Mouse (Mus musculus) lung, embryonic 14.5 days (tissue): Measurements from ENCODE around the gene Nudt1. TPM values are rescaled to one million over a fixed set of nuclear protein-coding genes. Genes with fewer than 3 reads are reported as not detected.

Experiments used
- ATAC-seq: fragments of 200-750 bp; cut with Nextera tagmentation; 2 replicates; pipeline ENCODE4 v1.8.0; 2017; ENCODE audit warnings: mild to moderate bottlenecking, moderate TSS enrichment, moderate library complexity; ENCODE audit not compliant: insufficient read depth
- DNase-seq: peaks from one replicate; pipeline ENCODE4 v3.0.0-alpha.2; 2015
- H3K27ac ChIP-seq: fragments of 300-500 bp; sonication (generic); 2 replicates; pipeline ENCODE4 v1.5.1; 2014; ENCODE audit warnings: low read depth, mild to moderate bottlenecking, moderate library complexity
- H3K27me3 ChIP-seq: fragments of 300-500 bp; sonication (generic); 2 replicates; pipeline ENCODE4 v1.6.1; 2014; ENCODE audit warnings: low read length, control low read depth; ENCODE audit not compliant: insufficient read depth
- H3K36me3 ChIP-seq: fragments of 300-500 bp; sonication (generic); 2 replicates; pipeline ENCODE4 v1.6.1; 2014; ENCODE audit warnings: control low read depth; ENCODE audit not compliant: insufficient read depth
- H3K4me1 ChIP-seq: fragments of 300-500 bp; sonication (generic); 2 replicates; pipeline ENCODE4 v1.6.1; 2014; ENCODE audit warnings: antibody characterized with exemption, control low read depth; ENCODE audit not compliant: insufficient read depth
- H3K4me2 ChIP-seq: fragments of 300-500 bp; sonication (generic); 2 replicates; pipeline ENCODE4 v1.6.1; 2014; ENCODE audit warnings: mild to moderate bottlenecking
- H3K4me3 ChIP-seq: fragments of 300-500 bp; sonication (generic); 2 replicates; pipeline ENCODE4 v1.5.1; 2014; ENCODE audit warnings: low read depth, low read length
- H3K9ac ChIP-seq: fragments of 300-500 bp; sonication (generic); 2 replicates; pipeline ENCODE4 v1.6.1; 2014
- H3K9me3 ChIP-seq: fragments of 300-500 bp; sonication (generic); 2 replicates; pipeline ENCODE4 v1.6.1; 2016; ENCODE audit warnings: low read depth, low read length, control low read depth
- CTCF ChIP-seq: IDR thresholded peaks from 2 replicates; pipeline ENCODE4 v1.5.1; 2016; ENCODE audit warnings: antibody characterized with exemption, low read depth
- WGBS: fragments of 180-500 bp; shearing (Covaris S2); extraction: QIAGEN DNeasy Blood & Tissue Kit; methylation state at CpG from one replicate; pipeline ENCODE4 v1.1.7; 2014; 5-methylcytosine and 5-hydroxymethylcytosine counted together
- polyA plus RNA-seq: library from polyadenylated mRNA; unstranded; fragments of >200 nt; fragmentation: Nextera tagmentation; extraction: Ambion mirVana; gene quantifications from 2 replicates; pipeline ENCODE4 v1.2.1, GENCODE M21; 2014

The Nudt1 gene
- polyA plus RNA-seq, 1 experiment from 2014 or later: 47.5 TPM

DNA sequence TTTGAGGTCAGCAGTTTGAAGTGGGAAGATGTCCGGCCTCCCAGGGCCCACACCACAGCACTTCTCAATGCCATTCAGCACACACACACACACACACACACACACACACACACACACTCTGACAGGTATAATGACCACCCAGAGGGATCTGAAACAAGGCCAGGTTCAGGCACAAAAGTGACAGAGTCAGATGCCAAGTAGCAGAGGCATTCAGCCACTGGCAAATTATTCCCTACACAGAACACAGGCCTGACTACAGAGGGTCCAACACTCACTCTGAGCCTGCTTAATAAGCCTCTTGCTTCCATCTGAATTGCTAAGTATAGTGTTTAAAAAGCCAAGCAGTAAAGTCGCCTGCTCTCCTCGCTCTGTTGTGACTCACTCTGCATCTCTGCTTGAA lies 33.2 kb upstream of the Nudt1 start:
- no peak for DNase-seq
- H3K36me3 ChIP-seq: peaks cover 62% of the 10 kb centered on the region
- TF ChIP-seq CTCF: no peak

GRCm38 (mm10) chr5:140289161-140289560 lies 32.3 kb upstream of the Nudt1 start:
- Histone ChIP-seq H3K36me3 (peaks cover 67% of the 10 kb centered on the region), H3K4me1 (no peaks in the 10 kb centered on the region), H3K9ac (no peak overlapping the region), H3K4me3 (no peak overlapping the region), H3K27me3 (no peaks in the 10 kb centered on the region), H3K4me2 (no peak overlapping the region), H3K27ac (no peak overlapping the region), H3K9me3 (no peaks in the 10 kb centered on the region)
- no peak for TF ChIP-seq CTCF
- WGBS: 84% methylated on average over 2 of the region's 2 CpGs
- ATAC-seq (no peak), DNase-seq (no peak)

More for the DNA sequence above, 33.2 kb upstream of the Nudt1 start:
- Histone ChIP-seq H3K9ac (no peak overlapping the region), H3K4me2 (no peak overlapping the region), H3K4me3 (no peak overlapping the region), H3K9me3 (no peaks in the 10 kb centered on the region), H3K27ac (no peak overlapping the region), H3K4me1 (no peaks in the 10 kb centered on the region), H3K27me3 (no peaks in the 10 kb centered on the region)
- ATAC-seq: no peak
- 90% methylated on average over 3 of the region's 3 CpGs for WGBS

- no peak overlapping the region for H3K4me3 ChIP-seq
- no peaks in the 10 kb centered on the region for H3K9me3 ChIP-seq
- no peak overlapping the region for H3K4me2 ChIP-seq
- DNase-seq (peak; percentile 68), ATAC-seq (no peak)
- peaks cover 79% of the 10 kb centered on the region for H3K36me3 ChIP-seq
- no peaks in the 10 kb centered on the region for H3K27me3 ChIP-seq
- TF ChIP-seq CTCF: peak; percentile 76
- H3K27ac ChIP-seq: no peak overlapping the region
- H3K9ac ChIP-seq: no peak overlapping the region
- WGBS: 77% methylated on average over 1 of the region's 1 CpGs
- no peaks in the 10 kb centered on the region for H3K4me1 ChIP-seq
Measured at GRCm38 (mm10) chr5:140292152-140292551, 29.3 kb upstream of the Nudt1 start.

GRCm38 (mm10) chr5:140298291-140298690 lies 23.2 kb upstream of the Nudt1 start:
- 94% methylated on average over 4 of the region's 4 CpGs for WGBS
- H3K4me3 ChIP-seq: no peak overlapping the region
- no peak for DNase-seq
- H3K9me3 ChIP-seq: no peaks in the 10 kb centered on the region
- no peaks in the 10 kb centered on the region for H3K27me3 ChIP-seq
- H3K9ac ChIP-seq: no peak overlapping the region
- H3K27ac ChIP-seq: no peak overlapping the region
- H3K4me2 ChIP-seq: no peak overlapping the region
- ATAC-seq: no peak
- H3K36me3 ChIP-seq: peaks cover 79% of the 10 kb centered on the region
- H3K4me1 ChIP-seq: no peaks in the 10 kb centered on the region
- TF ChIP-seq CTCF: no peak

DNA sequence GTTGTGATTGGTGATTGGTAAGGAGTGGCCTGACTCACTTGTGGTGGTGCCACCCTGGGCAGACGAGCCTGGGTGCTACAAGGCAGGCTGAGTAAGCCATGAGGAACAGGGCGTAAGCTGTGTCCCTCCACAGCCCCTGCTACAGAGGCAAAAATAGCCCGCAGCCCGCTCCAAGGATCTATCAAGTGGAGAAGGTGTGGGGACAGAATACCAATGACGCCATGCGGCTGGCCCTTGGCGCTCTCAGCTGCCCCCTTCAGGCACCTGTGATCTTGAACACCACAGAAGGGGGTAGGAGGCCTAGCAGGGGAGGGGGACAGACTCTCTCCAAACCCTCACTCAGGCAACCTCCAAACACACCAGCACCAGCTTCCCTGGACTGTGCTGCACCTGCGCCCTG lies 15.4 kb upstream of the Nudt1 start:
- no peak overlapping the region for H3K4me3 ChIP-seq
- no peaks in the 10 kb centered on the region for H3K9me3 ChIP-seq
- H3K9ac ChIP-seq: no peak overlapping the region
- ATAC-seq (no peak), DNase-seq (no peak)
- no peak overlapping the region for H3K27ac ChIP-seq
- WGBS: 71% methylated on average over 8 of the region's 8 CpGs
- no peaks in the 10 kb centered on the region for H3K4me1 ChIP-seq
- H3K27me3 ChIP-seq: no peaks in the 10 kb centered on the region
- no peak overlapping the region for H3K4me2 ChIP-seq
- no peak for TF ChIP-seq CTCF
- peaks cover 84% of the 10 kb centered on the region for H3K36me3 ChIP-seq

DNA sequence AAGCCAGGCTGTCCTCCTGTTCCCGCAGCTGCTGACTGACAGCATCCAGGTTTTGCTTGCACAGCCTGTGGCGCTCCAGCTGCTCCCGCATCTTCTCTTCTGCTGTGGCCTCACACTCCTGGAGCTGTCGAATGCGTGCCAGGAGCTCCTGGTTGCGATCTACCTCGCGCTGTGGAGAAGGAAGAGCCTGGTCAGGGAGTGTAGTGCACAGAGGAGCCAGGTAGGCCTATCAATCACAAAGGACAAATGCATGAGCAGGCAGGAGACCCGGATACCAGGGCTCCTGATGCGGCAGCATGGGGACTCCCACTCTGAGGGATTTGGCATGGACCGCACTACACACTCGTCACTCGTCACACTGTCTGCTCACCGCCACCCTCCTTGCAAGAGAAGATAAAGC lies 13.9 kb upstream of the Nudt1 start:
- H3K27me3 ChIP-seq: no peaks in the 10 kb centered on the region
- whole genome bisulfite sequencing: 80% methylated on average over 14 of the region's 14 CpGs
- no peak for DNase-seq
- H3K27ac ChIP-seq: no peak overlapping the region
- TF ChIP-seq CTCF: no peak
- H3K4me1 ChIP-seq: no peaks in the 10 kb centered on the region
- H3K4me3 ChIP-seq: no peak overlapping the region
- peaks cover 86% of the 10 kb centered on the region for H3K36me3 ChIP-seq
- no peak overlapping the region for H3K9ac ChIP-seq
- H3K4me2 ChIP-seq: no peak overlapping the region
- no peak for ATAC-seq
- no peaks in the 10 kb centered on the region for H3K9me3 ChIP-seq

DNA sequence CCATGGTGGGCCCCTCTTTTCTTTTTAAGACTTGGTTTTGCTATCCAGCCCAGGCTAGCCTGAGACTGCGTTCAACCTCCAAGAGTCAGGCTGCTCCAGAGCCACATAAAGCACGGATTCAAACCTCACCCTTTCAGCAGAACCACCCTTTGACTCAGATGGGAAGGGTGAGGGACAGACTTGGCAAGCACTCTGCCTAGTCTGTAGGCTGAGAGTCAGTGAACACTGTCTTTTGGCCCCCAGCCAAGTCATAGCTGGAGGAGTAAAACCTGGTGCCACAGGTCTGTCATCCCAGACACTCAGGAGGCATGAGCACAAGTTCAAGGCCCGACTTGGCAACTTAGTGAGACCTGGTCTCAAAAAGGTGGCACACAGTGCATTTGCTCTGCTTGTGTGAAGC lies 4.7 kb upstream of the Nudt1 start:
- DNase-seq (peak; percentile 28), ATAC-seq (no peak)
- H3K4me1 ChIP-seq: peaks cover 8% of the 10 kb centered on the region; the same call in 1 of the 2 replicates
- H3K4me2 ChIP-seq: no peak overlapping the region
- H3K36me3 ChIP-seq: peaks cover 29% of the 10 kb centered on the region
- no peak for TF ChIP-seq CTCF
- 71% methylated on average over 3 of the region's 3 CpGs for WGBS
- H3K9ac ChIP-seq: no peak overlapping the region
- H3K27me3 ChIP-seq: no peaks in the 10 kb centered on the region
- no peak overlapping the region for H3K4me3 ChIP-seq
- H3K9me3 ChIP-seq: no peaks in the 10 kb centered on the region
- H3K27ac ChIP-seq: no peak overlapping the region
